Mouse (Mus musculus): ENCODE results near the gene Ccl3. TPM values are rescaled to one million over a fixed set of nuclear protein-coding genes. Genes with fewer than 3 reads are reported as not detected.
A peak's percentile ranks its signal among the peaks of the same experiment; 100 is the strongest.

The Ccl3 gene
- total and polyA plus RNA-seq, 3 experiments = 3.2 to 18.4 (median 10.6) TPM

DNA sequence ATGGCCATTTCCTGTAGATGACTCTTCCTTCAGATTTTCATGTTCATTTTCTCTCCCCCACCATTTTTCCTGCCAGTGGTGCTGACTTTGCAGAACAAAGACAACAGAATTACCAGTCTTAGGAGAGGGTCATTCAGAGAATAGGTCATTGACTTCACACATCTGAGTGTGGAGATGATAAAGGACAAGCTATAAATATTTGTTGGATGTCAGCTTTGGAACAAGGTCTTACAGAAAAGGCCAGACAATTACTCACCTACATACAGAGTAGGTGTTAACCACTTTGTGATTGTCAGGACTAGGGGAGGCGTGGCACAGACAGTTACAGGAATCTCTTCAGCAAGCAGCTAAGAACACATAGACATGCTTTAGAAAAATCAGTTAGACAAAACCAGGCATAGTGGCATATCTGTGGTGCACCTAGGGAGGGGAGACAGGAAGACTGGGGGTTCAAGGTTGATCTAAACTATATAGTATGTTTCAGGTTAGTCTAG lies 12.4 kb downstream of the Ccl3 start:
- in situ Hi-C loops (cut with MboI; ENCODE audit: low pct_ligation_motif_present, low pct_unique_long_range_greater_than_20kb, low sequenced_read_pairs) (loop anchor here (10.0 kb wide), 1 partner anchor 192 kb away; no protein-coding TSS in a partner anchor), dilution Hi-C loops (cut with MboI; ENCODE audit: extremely low pct_ligation_motif_present, extremely low pct_unique_long_range_greater_than_20kb, low sequenced_read_pairs) (no loop called here)
- H3K9ac ChIP-seq (ENCODE audit: insufficient read depth, low read depth) = no peak overlapping the region
- no peak for DNase-seq (ENCODE audit: extremely low read depth)
- no peak overlapping the region for H3K27ac ChIP-seq (ENCODE audit: insufficient read depth, low read depth)
- no peaks in the 10 kb centered on the region for H3K79me2 ChIP-seq (replicated peaks; ENCODE audit: control insufficient read depth, extremely low read depth, insufficient read depth, poor library complexity, severe bottlenecking)
- no peaks in the 10 kb centered on the region for H3K9me3 ChIP-seq (replicated peaks; ENCODE audit: low read length)
- H3K4me3 ChIP-seq (replicated peaks in 1 of 3; ENCODE audit: low read depth in 2 of 3, low read length in 2 of 3, poor library complexity in 1 of 3) = no peak overlapping the region
- H3K27me3 ChIP-seq (replicated peaks) = no peaks in the 10 kb centered on the region
- peaks cover 16 to 31% of the 10 kb centered on the region in 2 experiments for H3K4me1 ChIP-seq (ENCODE audit: control insufficient read depth in 1 of 2, insufficient read depth in 2 of 2)
- TF ChIP-seq ETS1 (conservative IDR thresholded peaks at IDR 0.05; ENCODE audit: low read depth, low read length) (no peak), ZKSCAN1 (IDR thresholded peaks at IDR 0.05; ENCODE audit: borderline replicate concordance, low read depth, low read length) (no peak), USF1 (IDR thresholded peaks at IDR 0.05; ENCODE audit: low read depth, low read length) (no peak), ZC3H11A (IDR thresholded peaks at IDR 0.05; ENCODE audit: low read depth, low read length) (no peak), CHD2 (IDR thresholded peaks at IDR 0.05; ENCODE audit: low read length) (no peak), E2F4 (IDR thresholded peaks at IDR 0.05; ENCODE audit: insufficient replicate concordance, low read depth, low read length) (no peak), ELF1 (IDR thresholded peaks at IDR 0.05; ENCODE audit: low read depth, low read length) (no peak), RAD21 (IDR thresholded peaks at IDR 0.05; ENCODE audit: low read depth, low read length) (no peak), JUND (conservative IDR thresholded peaks at IDR 0.05; ENCODE audit: low read depth, low read length) (no peak), ZNF384 (IDR thresholded peaks at IDR 0.05; ENCODE audit: low read depth, low read length) (no peak), NRF1 (IDR thresholded peaks at IDR 0.05; ENCODE audit: low read depth, low read length) (no peak), MYC (IDR thresholded peaks at IDR 0.05; ENCODE audit: low read depth, low read length) (no peak)
- H3K4me2 ChIP-seq (ENCODE audit: insufficient read depth, low read depth, poor library complexity, severe bottlenecking) = no peak overlapping the region
- H3K36me3 ChIP-seq (replicated peaks in 1 of 2; ENCODE audit: control insufficient read depth in 1 of 2, insufficient read depth in 1 of 2, low read length in 1 of 2) = no peaks in the 10 kb centered on the region

DNA sequence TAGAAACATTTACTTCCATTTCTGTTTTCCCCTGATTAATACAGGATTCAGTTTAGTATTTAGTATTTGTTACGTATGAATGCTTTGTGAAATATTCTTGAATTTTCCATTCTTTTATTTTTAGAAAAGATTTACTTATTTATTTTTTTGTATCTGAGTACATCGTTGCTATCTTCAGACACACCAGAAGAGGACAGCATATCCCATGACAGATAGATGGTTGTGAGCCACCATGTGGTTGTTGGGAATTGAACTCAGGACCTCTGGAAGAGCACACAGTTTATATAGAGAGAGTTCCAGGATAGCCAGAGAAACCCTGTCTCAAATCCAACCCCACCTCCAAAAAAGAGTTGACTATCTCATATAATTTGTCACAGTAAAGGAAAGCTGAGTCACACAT lies 14.3 kb downstream of the Ccl3 start:
- no peak for TF ChIP-seq ZNF384 (IDR thresholded peaks at IDR 0.05; ENCODE audit: low read depth, low read length)
- no peak for TF ChIP-seq BHLHE40 (IDR thresholded peaks at IDR 0.05; ENCODE audit: low read depth, low read length)
- no peak for TF ChIP-seq ELF1 (IDR thresholded peaks at IDR 0.05; ENCODE audit: low read depth, low read length)
- no peak for TF ChIP-seq CHD1 (IDR thresholded peaks at IDR 0.05; ENCODE audit: low read depth, low read length)
- peak; percentile 41; the same call in 1 of the 2 replicates for TF ChIP-seq ZC3H11A (IDR thresholded peaks at IDR 0.05; ENCODE audit: low read depth, low read length)
- TF ChIP-seq CHD2 (IDR thresholded peaks at IDR 0.05; ENCODE audit: low read length) = no peak
- peak; percentile 64 for TF ChIP-seq RAD21 (IDR thresholded peaks at IDR 0.05; ENCODE audit: low read depth, low read length)
- no peak for TF ChIP-seq TBP (conservative IDR thresholded peaks at IDR 0.05; ENCODE audit: low read depth, low read length)
- no peak for TF ChIP-seq TCF12 (IDR thresholded peaks at IDR 0.05; ENCODE audit: low read depth, low read length)
- no peak for TF ChIP-seq MEF2A (IDR thresholded peaks at IDR 0.05; ENCODE audit: borderline replicate concordance, low read depth, low read length)
- no peak for TF ChIP-seq IRF4 (IDR thresholded peaks at IDR 0.05; ENCODE audit: low read depth, low read length)
- TF ChIP-seq SMC3 (IDR thresholded peaks at IDR 0.05; ENCODE audit: low read depth, low read length) = peak; percentile 58
- TF ChIP-seq NRF1 (IDR thresholded peaks at IDR 0.05; ENCODE audit: low read depth, low read length) = no peak
- peak in 1 of 2 experiments; percentile 79; a peak in 3 of 4 replicates for TF ChIP-seq CTCF (conservative IDR thresholded peaks at IDR 0.05 in 1 of 2, IDR thresholded peaks at IDR 0.05 in 1 of 2; ENCODE audit: low read depth in 2 of 2, low read length in 2 of 2)
- TF ChIP-seq ZMIZ1 (IDR thresholded peaks at IDR 0.05; ENCODE audit: low read depth, low read length) = no peak
- 0 out of 2 replicates have a peak, but pooled peaks have one; percentile 47 for TF ChIP-seq MYC (IDR thresholded peaks at IDR 0.05; ENCODE audit: low read depth, low read length)
- TF ChIP-seq ZKSCAN1 (IDR thresholded peaks at IDR 0.05; ENCODE audit: borderline replicate concordance, low read depth, low read length) = no peak
- dilution Hi-C loops (cut with MboI; ENCODE audit: extremely low pct_ligation_motif_present, extremely low pct_unique_long_range_greater_than_20kb, low sequenced_read_pairs) (no loop called here), in situ Hi-C loops (cut with MboI; ENCODE audit: low pct_ligation_motif_present, low pct_unique_long_range_greater_than_20kb, low sequenced_read_pairs) (loop anchor here (5.0 to 10.0 kb wide), 3 partner anchors 73 to 190 kb away; no protein-coding TSS in a partner anchor)
- Histone ChIP-seq H3K9ac (ENCODE audit: insufficient read depth, low read depth) (no peak overlapping the region), H3K4me1 (ENCODE audit: control insufficient read depth in 1 of 2, insufficient read depth in 2 of 2) (peaks cover 6 to 13% of the 10 kb centered on the region in 2 experiments), H3K4me2 (ENCODE audit: insufficient read depth, low read depth, poor library complexity, severe bottlenecking) (no peak overlapping the region), H3K79me2 (replicated peaks; ENCODE audit: control insufficient read depth, extremely low read depth, insufficient read depth, poor library complexity, severe bottlenecking) (no peaks in the 10 kb centered on the region), H3K4me3 (replicated peaks in 1 of 3; ENCODE audit: low read depth in 2 of 3, low read length in 2 of 3, poor library complexity in 1 of 3) (no peak overlapping the region), H3K27me3 (replicated peaks) (no peaks in the 10 kb centered on the region), H3K36me3 (replicated peaks in 1 of 2; ENCODE audit: control insufficient read depth in 1 of 2, insufficient read depth in 1 of 2, low read length in 1 of 2) (no peaks in the 10 kb centered on the region), H3K27ac (ENCODE audit: insufficient read depth, low read depth) (no peak overlapping the region), H3K9me3 (replicated peaks; ENCODE audit: low read length) (no peaks in the 10 kb centered on the region)
- DNase-seq (ENCODE audit: extremely low read depth) = no peak
